Comparison of ENCODE assay signal across 8 mouse cellular contexts in genomic region chr13:104287366-104288225, GRCm38 (mm10). TPM values are rescaled to one million over a fixed set of nuclear protein-coding genes. Genes with fewer than 3 reads are reported as not detected.
DNase-seq lines count a peak whose midpoint lies in the region; ATAC-seq and TF ChIP-seq lines count a peak whose summit lies in the region.

TSS of gene Adamts6 (plus strand) at chr13:104287835.

- under 1% methylated on average over 23 of the region's 23 CpGs for WGBS in cerebellum, adult 2 months
- whole genome bisulfite sequencing in limb, embryonic 12.5 days, result under 1% methylated on average over 23 of the region's 23 CpGs

- peak within 1 kb of the TSS; percentile 59; the same call in 1 of the 2 replicates for H3K27ac ChIP-seq in cerebellum, adult 2 months (ENCODE audit: insufficient read depth, low read length)
- peak within 1 kb of the TSS; percentile 91 for H3K27ac ChIP-seq in limb, embryonic 12.5 days

- no peak for ATAC-seq in limb, embryonic 12.5 days (ENCODE audit: insufficient number of reproducible peaks, insufficient read depth, low FRiP score, low TSS enrichment, low read depth)

- no peaks in the 10 kb centered on the region for H3K36me3 ChIP-seq in limb, embryonic 12.5 days
- no peaks in the 10 kb centered on the region for H3K36me3 ChIP-seq in myocyte (ENCODE audit: control insufficient read depth, insufficient read depth)

- H3K4me2 ChIP-seq in limb, embryonic 12.5 days, result peak within 1 kb of the TSS; percentile 76
- H3K4me2 ChIP-seq in myocyte (ENCODE audit: low read depth), result peak within 1 kb of the TSS; percentile 68

- TF ChIP-seq CTCF in cerebellum, adult 2 months (IDR thresholded peaks at IDR 0.05; ENCODE audit: borderline replicate concordance, insufficient read depth, low read depth, low read length), result no peak

- no peak for TF ChIP-seq POLR2A in cerebellum, adult 2 months (IDR thresholded peaks at IDR 0.05; ENCODE audit: borderline replicate concordance, insufficient read depth, low read length)
- TF ChIP-seq POLR2A in myocyte (IDR thresholded peaks at IDR 0.05; ENCODE audit: insufficient read length, low read depth), result no peak

- H3K9me3 ChIP-seq in limb, embryonic 12.5 days, result no peaks in the 10 kb centered on the region

- H3K27me3 ChIP-seq in cerebellum, adult 2 months (ENCODE audit: control insufficient read depth, insufficient read depth, low read length), result no peaks in the 10 kb centered on the region
- H3K27me3 ChIP-seq in limb, embryonic 12.5 days, result no peaks in the 10 kb centered on the region
- no peaks in the 10 kb centered on the region for H3K27me3 ChIP-seq in myocyte (ENCODE audit: control insufficient read depth, insufficient read depth, insufficient read length)

- peaks cover 48% of the 10 kb centered on the region for H3K79me2 ChIP-seq in myocyte (ENCODE audit: control insufficient read depth, insufficient read depth)

- H3K4me1 ChIP-seq in cerebellum, adult 2 months (ENCODE audit: control insufficient read depth, insufficient read depth, low read length), result no peaks in the 10 kb centered on the region
- no peaks in the 10 kb centered on the region; the same call in 1 of the 2 replicates for H3K4me1 ChIP-seq in limb, embryonic 12.5 days (replicated peaks)

- peak within 1 kb of the TSS; percentile 63 for H3K9ac ChIP-seq in limb, embryonic 12.5 days (replicated peaks)

- DNase-seq in cerebellum, adult 2 months, result peak; percentile 23
- DNase-seq in cerebellum, postnatal 4 days (ENCODE audit: low spot score in 2 of 2), result no peak
- DNase-seq in CD4-positive, CD25-positive, alpha-beta regulatory T cell, adult 2 months (ENCODE audit: low read depth, low spot score), result peak; percentile 71
- DNase-seq in embryo, embryonic 10 days (ENCODE audit: low spot score), result peak; percentile 38
- peak; percentile 14 to 22 for DNase-seq in heart, postnatal 36 days
- no peak for DNase-seq in frontal cortex, postnatal 10 days (ENCODE audit: low spot score in 2 of 2)

- peak within 1 kb of the TSS; percentile 80 for H3K4me3 ChIP-seq in cerebellum, adult 2 months (replicated peaks; ENCODE audit: insufficient read depth, low read depth, low read length)
- H3K4me3 ChIP-seq in limb, embryonic 12.5 days (replicated peaks), result peak within 1 kb of the TSS; percentile 40
- H3K4me3 ChIP-seq in myocyte, result peak within 1 kb of the TSS; percentile 56

- intact Hi-C loops in heart, postnatal 36 days (cut with DNase I), result loop anchor here (2.0 to 5.0 kb wide), 2 partner anchors 60 to 767 kb away; partner anchors contain the start of genes Cenpk, Ppwd1 and Rgs7bp

- no peak within 1 kb of the TSS for H3ac ChIP-seq in myocyte (ENCODE audit: control insufficient read depth, insufficient read length)

TF ChIP-seq in myocyte, 11 proteins besides CTCF, POLR2A, EP300 and RAD21:
- no peak for TF ChIP-seq MYOD1 (IDR thresholded peaks at IDR 0.05; ENCODE audit: control insufficient read depth in 1 of 3, insufficient read length in 2 of 3, low read depth in 2 of 3)
- TF ChIP-seq REST (IDR thresholded peaks at IDR 0.05; ENCODE audit: insufficient read depth, insufficient read length), result no peak
- no peak for TF ChIP-seq SRF (IDR thresholded peaks at IDR 0.05; ENCODE audit: control insufficient read depth, insufficient read length, low read depth)
- no peak for TF ChIP-seq CEBPB (IDR thresholded peaks at IDR 0.05; ENCODE audit: insufficient read depth, poor library complexity, severe bottlenecking)
- no peak for TF ChIP-seq E2F4 (IDR thresholded peaks at IDR 0.05; ENCODE audit: insufficient read depth)
- TF ChIP-seq TCF12 (IDR thresholded peaks at IDR 0.05; ENCODE audit: insufficient read depth, poor library complexity, severe bottlenecking), result no peak
- TF ChIP-seq MYOG (IDR thresholded peaks at IDR 0.05; ENCODE audit: control insufficient read depth in 1 of 3, insufficient read depth in 1 of 3, insufficient read length in 2 of 3, low read depth in 2 of 3), result no peak
- no peak for TF ChIP-seq POLR2AphosphoS2 (IDR thresholded peaks at IDR 0.05; ENCODE audit: insufficient read length, low read depth)
- TF ChIP-seq MAX (IDR thresholded peaks at IDR 0.05; ENCODE audit: low read depth), result no peak

RNA-seq across cellular contexts. Expression of gene Adamts6, which starts in this region (rescaled TPM):
- polyA plus RNA-seq in cerebellum, adult 2 months (2012; rRNA removed), result 4.6 and 5.0 TPM in 2 replicates
- total RNA-seq in heart, postnatal 36 days (2021), result 1 to 10 TPM; 3.0 to 4.9 TPM
- polyA plus RNA-seq in limb, embryonic 12.5 days (2016; fragmentation: Nextera tagmentation; extraction: Ambion mirVana), result 3.9 and 4.5 TPM in 2 replicates
- 2.0 TPM for polyA plus RNA-seq in myocyte (2012; fragmentation: generic; extraction: Trizol)

Comparison
In these comparisons a context has a peak if more than half of its experiments do, and no peak if none do; other contexts are left out.
1. DNase-seq: peak in cerebellum, adult 2 months (2 of 2), CD4-positive, CD25-positive, alpha-beta regulatory T cell, adult 2 months (single experiment), embryo, embryonic 10 days (single experiment) and heart, postnatal 36 days (2 of 2); none in cerebellum, postnatal 4 days (0 of 2) and frontal cortex, postnatal 10 days (0 of 2).
2. Peak in every context shown above with its lines, with median percentiles within 50 percentile points of each other: H3K4me3 ChIP-seq.